Mouse (Mus musculus) layer of hippocampus, adult 9-11 months (tissue): ENCODE data around the gene Clec4g.
A peak's percentile ranks its signal among the peaks of the same experiment; 100 is the strongest.

Experiments
- DNase-seq: peaks from one replicate; pipeline ENCODE4 v3.0.0; 2022

Gene Clec4g

DNA sequence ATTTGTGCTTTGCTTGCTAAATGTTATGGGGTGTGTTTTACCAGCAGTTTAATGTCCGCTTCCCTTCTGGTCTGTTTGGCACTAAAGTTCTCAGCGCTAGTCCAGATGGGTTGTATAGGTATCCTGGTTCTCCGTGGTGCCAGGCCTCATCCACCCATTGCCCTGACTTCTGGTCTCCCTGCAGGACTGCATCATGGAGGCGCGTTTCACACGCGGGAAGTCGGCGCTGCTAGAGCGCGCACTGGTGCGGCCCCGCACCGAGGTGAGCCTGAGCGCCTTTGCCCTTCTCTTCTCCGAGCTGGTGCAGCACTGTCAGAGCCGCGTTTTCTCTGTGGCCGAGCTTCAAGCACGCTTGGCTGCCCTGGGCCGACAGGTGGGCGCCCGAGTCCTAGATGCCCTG, 41.6 kb downstream of the Clec4g start:
- DNase-seq, result no peak

GRCm38 (mm10) chr8:3676993-3677579, 43.4 kb downstream of the Clec4g start:
- no peak for DNase-seq

DNA sequence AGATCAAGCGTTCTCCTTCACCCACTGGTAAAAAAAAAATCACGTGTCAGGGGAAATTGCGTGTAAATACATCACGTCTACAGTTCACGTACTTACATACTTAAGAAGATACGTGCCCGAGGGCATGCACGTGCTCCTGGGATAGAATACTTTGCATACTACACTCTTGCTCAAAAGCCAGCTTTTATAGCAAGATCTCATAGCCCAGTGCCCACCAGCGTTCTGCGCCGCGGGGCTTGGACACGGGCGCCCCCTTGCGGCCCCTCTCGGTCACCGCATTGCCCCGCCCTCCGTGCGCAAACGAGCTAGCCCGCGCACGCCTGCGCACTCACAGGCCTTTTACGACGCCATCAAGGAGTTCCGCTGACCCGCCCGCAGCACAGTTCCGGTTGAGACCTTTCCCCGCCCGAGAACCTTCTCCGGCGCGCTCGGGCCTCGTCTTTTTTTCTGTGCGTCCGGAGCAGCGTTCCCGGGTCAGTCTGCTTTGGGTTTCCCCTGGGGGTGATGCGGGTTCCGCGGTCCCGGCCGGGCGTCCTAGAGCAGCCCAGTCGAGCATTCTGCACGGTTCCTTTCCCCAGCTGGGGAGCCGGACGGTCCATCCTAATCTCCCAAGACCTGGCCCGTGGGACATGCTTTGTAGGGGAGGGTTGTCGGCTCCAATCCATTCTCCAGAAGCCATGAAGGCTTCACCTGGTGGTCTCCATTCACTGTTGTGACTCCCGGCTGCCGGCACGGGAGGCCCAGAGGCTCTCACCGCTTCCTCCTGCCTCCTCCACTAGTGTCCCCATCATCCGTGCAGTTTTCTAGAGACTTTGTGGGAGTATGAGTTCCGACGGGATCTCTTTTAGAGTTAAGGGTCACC, 44.1 kb downstream of the Clec4g start, which contains the start of gene Trappc5:
Gene Trappc5, plus strand, starts transcription at position 169 of the 862 bp plus-strand sequence.
- DNase-seq, result peak; percentile 93

- no peak for DNase-seq
Observed at GRCm38 (mm10) chr8:3674671-3675070, 45.8 kb downstream of the Clec4g start.

GRCm38 (mm10) chr8:3671980-3672491, 48.4 kb downstream of the Clec4g start, which contains the start of gene Fcor:
Gene Fcor (minus strand): TSS chr8:3672362.
- DNase-seq, result peak; percentile 87

- DNase-seq, result no peak
Observed at GRCm38 (mm10) chr8:3670388-3670787, 50.1 kb downstream of the Clec4g start.

GRCm38 (mm10) chr8:3665507-3665906, 54.9 kb downstream of the Clec4g start, which contains the start of gene Mcemp1:
Gene Mcemp1 (plus strand): TSS chr8:3665754.
- DNase-seq, result no peak

DNA sequence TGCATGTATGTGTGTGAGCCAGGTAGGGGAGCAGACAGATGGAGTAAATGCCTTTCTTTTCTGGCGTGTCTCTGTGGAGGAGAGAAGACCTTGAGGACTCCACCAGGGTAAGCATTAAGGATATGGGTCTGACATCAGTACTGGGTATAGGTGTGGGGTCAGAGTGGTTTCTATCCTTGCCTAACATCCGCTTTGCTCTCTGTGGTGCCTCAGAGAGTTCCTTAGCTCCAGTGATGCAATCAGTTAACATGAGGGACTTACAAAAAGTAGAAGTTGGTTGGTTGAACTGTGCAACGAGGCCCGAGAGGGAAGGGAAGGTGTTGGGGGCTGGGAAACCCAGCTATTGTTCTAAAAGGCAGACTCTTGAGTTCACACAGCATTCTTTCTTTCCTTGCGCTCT, 56.0 kb downstream of the Clec4g start:
- no peak for DNase-seq

DNA sequence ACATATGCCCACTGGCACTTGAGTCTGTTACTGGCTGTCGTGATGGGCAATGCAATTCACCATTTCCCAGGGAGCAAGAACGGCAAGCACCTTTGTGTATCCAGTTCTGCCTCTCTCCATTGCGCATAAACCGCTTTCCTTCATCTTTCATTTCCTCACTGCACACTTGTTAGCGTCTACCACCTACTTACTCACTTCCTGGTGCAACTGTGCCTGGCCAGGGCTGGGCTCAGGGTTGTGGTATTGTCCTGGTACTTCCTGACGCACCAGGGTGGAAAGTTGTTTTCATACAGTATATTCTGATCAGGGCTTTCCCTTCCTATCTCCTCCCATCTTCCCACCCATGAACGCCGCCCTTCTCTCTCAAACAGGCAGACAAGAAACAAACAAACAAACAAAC, 59.6 kb downstream of the Clec4g start:
- DNase-seq, result no peak
